Mouse (Mus musculus): ENCODE data around the gene Kat6b. TPM values are rescaled to one million over a fixed set of nuclear protein-coding genes. Genes with fewer than 3 reads are reported as not detected.

Gene Kat6b
- 18.3 TPM for polyA plus RNA-seq (2014; fragmentation: Illumina TruSeq; extraction: RNeasy Lipid Tissue Mini Kit (QIAGEN cat#74804); ENCODE audit: low read depth, low replicate concordance)

DNA sequence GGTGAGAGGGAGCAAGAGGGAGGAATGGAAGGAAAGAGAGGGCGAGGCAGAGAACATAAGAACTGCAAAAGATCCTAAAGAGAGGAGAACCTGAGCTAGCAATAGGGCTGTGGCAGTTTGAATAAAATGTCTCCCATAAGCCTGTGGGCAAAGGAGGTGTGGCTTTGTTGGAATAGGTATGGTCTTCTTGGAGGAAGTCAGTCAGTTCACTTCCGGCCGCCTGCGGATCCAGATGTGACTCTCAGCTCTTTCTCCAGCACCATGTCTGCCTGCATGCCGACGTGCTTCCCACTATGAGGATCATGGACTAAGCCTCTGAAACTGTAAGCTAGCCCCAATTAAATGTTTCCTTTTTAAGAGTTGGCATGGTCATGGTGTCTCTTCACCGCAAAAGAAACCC, at the start of gene Kat6b:
Gene Kat6b, plus strand, starts transcription at position 204 of the 400 bp plus-strand sequence.

DNA sequence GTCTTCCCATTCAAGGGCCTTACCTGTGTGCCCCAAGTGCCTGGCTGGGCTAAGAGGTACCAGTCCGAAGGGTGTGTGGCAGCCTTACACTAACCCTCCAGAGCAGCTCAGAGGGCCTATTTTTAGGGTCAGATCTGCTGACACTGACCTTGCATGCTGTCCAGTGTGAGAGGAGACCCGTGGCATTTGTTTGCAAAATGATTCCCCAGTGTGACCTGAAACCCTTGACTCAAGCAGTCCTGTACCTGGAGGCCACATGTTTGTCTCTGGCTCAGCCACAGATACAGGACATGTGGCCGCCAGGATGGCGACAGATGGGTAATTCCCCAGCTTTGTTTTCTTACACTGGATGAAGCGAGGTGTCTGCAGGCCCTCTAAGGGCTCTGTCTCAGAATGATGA, 233.3 kb downstream of the Kat6b start, which contains the start of gene Dupd1:
Gene Dupd1, minus strand, starts transcription at position 91 of the 400 bp plus-strand sequence.

Other genes starting within 250 kb of the Kat6b start
- gene Dupd1, start 233.1 kb downstream of the Kat6b start, polyA plus RNA-seq (2014; fragmentation: Illumina TruSeq; extraction: RNeasy Lipid Tissue Mini Kit (QIAGEN cat#74804); ENCODE audit: low read depth, low replicate concordance), result not detected